Mouse (Mus musculus) C2C12 (cell line): ENCODE results near the gene Secisbp2. TPM values are rescaled to one million over a fixed set of nuclear protein-coding genes. Genes with fewer than 3 reads are reported as not detected.
A peak's percentile ranks its signal among the peaks of the same experiment; 100 is the strongest.

Source experiments
- H3K27me3 ChIP-seq: one replicate; pipeline ENCODE4 v1.6.1; 2011; ENCODE audit not compliant: control insufficient read depth, insufficient read depth, insufficient read length
- H3K36me3 ChIP-seq: one replicate; pipeline ENCODE4 v1.6.1; 2011; ENCODE audit not compliant: control insufficient read depth, insufficient read depth
- H3K4me3 ChIP-seq: one replicate; pipeline ENCODE4 v1.5.1; 2011; ENCODE audit warnings: mild to moderate bottlenecking, control low read depth; ENCODE audit not compliant: poor library complexity, insufficient read depth, severe bottlenecking
- H3K79me2 ChIP-seq: one replicate; pipeline ENCODE4 v1.6.1; 2011; ENCODE audit not compliant: control insufficient read depth, insufficient read depth
- H3K79me3 ChIP-seq: one replicate; pipeline ENCODE4 v1.6.1; 2011; ENCODE audit warnings: low read depth, control low read depth
- H3ac ChIP-seq: one replicate; pipeline ENCODE3; 2011; ENCODE audit warnings: low read depth; ENCODE audit not compliant: control insufficient read depth, insufficient read length
- CEBPB ChIP-seq: IDR thresholded peaks from one replicate; pipeline ENCODE4 v1.6.1; 2011; ENCODE audit warnings: low read depth, mild to moderate bottlenecking, control low read depth, moderate library complexity
- CTCF ChIP-seq: IDR thresholded peaks from one replicate; pipeline ENCODE4 v1.5.1; 2011; ENCODE audit not compliant: control insufficient read depth, insufficient read depth, insufficient read length
- FOSL1 ChIP-seq: IDR thresholded peaks from one replicate; pipeline ENCODE4 v1.8.0; 2011; ENCODE audit warnings: mild to moderate bottlenecking, low read length; ENCODE audit not compliant: poor library complexity, insufficient read depth, severe bottlenecking
- MAX ChIP-seq: IDR thresholded peaks from one replicate; pipeline ENCODE4 v1.6.1; 2011; ENCODE audit warnings: mild to moderate bottlenecking, control low read depth
- MYOD1 ChIP-seq: IDR thresholded peaks from one replicate; pipeline ENCODE4 v1.6.1; 2011; ENCODE audit warnings: low read depth; ENCODE audit not compliant: control insufficient read depth, insufficient read length
- MYOG ChIP-seq: IDR thresholded peaks from one replicate; pipeline ENCODE4 v1.6.1; 2011; ENCODE audit not compliant: control insufficient read depth, insufficient read length; ENCODE audit errors: extremely low read depth
- USF1 ChIP-seq: IDR thresholded peaks from one replicate; pipeline ENCODE4 v1.6.1; 2011; ENCODE audit warnings: low read depth, mild to moderate bottlenecking, control low read depth, moderate library complexity
- polyA plus RNA-seq: library from polyadenylated mRNA; unstranded; fragments of >200 nt; fragmentation: generic; extraction: Trizol; gene quantifications from one replicate; pipeline ENCODE4 v1.2.1, GENCODE M21; 2012; ENCODE audit warnings: missing spikeins

Gene Secisbp2
- polyA plus RNA-seq, 1 experiment = 6.1 TPM

DNA sequence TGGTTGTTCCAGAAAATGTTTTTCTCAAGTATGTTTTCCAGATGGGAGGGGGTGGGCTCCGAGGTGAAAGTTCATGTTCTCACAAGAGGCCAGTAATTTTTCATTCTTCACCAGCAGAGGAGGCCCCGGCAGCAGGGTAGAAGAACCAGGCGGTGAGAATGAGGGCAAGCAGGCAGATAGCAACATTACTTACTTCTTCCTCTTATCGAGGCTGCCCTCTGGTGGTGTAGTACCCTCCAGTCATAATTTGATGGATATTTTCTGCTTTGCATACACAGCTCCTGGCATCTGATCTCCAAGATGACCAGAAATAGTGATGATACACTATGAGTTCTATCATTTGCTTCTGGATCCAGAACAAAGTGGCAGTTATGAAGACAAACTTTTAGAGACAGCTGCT, 12.5 kb upstream of the Secisbp2 start:
- Histone ChIP-seq H3K36me3 (no peaks in the 10 kb centered on the region), H3K79me2 (no peaks in the 10 kb centered on the region), H3K27me3 (no peaks in the 10 kb centered on the region), H3K79me3 (no peaks in the 10 kb centered on the region), H3ac (no peak overlapping the region), H3K4me3 (no peak overlapping the region)
- no peak for TF ChIP-seq MYOG
- TF ChIP-seq CEBPB = no peak
- TF ChIP-seq MYOD1 = no peak
- no peak for TF ChIP-seq FOSL1
- TF ChIP-seq USF1 = no peak
- TF ChIP-seq CTCF = no peak
- no peak for TF ChIP-seq MAX

DNA sequence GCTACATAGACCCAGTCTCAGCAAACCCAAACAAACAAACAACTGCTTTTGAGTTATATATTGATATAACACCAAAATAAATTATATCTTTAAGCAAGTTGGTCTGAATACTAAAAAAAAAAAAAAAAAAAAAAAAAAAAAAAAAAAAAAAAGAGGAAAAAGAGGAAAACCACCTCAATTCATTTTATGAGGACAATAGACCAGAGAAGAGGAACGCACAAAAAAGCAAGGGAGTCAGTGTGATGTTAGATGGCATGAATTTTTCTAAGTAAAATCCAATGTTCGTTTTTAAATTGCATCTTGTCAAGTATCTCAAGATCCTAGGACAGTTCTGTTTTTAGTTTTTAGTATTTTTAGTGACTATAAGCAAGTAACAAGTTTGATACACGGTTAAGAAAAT, 10.1 kb upstream of the Secisbp2 start:
- no peak overlapping the region for H3K4me3 ChIP-seq
- TF ChIP-seq USF1 (no peak), CTCF (no peak), FOSL1 (no peak), MYOG (no peak), CEBPB (no peak), MAX (no peak), MYOD1 (no peak)
- H3ac ChIP-seq = no peak overlapping the region
- peaks cover 10% of the 10 kb centered on the region for H3K79me3 ChIP-seq
- H3K27me3 ChIP-seq = no peaks in the 10 kb centered on the region
- H3K79me2 ChIP-seq = peaks cover 14% of the 10 kb centered on the region
- peaks cover 2% of the 10 kb centered on the region for H3K36me3 ChIP-seq

DNA sequence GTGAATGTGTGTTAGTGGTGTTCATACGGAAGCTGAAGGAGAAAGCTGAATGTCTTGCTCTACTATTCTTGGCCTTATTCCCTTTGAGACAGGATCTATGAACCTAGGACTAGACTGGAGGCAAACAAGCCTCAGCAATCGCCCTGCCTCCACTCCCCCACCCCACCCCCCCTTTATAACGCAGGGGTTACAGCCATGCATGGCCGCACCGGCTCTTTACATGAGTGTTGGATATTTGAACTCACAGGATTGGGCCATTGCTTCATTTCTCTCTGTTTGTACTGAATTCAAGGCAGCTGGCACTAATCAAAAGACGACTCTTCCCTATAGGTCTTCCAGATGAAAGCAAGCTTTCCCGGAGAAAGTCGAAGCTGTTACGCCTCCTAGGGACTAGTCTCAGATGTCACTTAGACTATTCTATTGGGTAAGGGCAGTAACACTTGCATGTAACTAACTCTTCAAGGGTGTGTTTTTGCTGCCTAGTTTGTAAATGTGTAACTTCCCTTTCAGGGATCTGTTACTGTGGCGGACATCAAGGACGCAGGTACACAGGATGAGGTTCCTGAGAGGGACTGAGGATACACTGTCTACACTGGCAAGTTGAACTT, 9.2 kb upstream of the Secisbp2 start:
- peaks cover 6% of the 10 kb centered on the region for H3K36me3 ChIP-seq
- H3ac ChIP-seq = no peak overlapping the region
- H3K27me3 ChIP-seq = no peaks in the 10 kb centered on the region
- peaks cover 18% of the 10 kb centered on the region for H3K79me3 ChIP-seq
- peaks cover 23% of the 10 kb centered on the region for H3K79me2 ChIP-seq
- H3K4me3 ChIP-seq = no peak overlapping the region
- TF ChIP-seq CTCF (no peak), FOSL1 (no peak), MYOD1 (no peak), MYOG (no peak), CEBPB (no peak), MAX (no peak), USF1 (no peak)

DNA sequence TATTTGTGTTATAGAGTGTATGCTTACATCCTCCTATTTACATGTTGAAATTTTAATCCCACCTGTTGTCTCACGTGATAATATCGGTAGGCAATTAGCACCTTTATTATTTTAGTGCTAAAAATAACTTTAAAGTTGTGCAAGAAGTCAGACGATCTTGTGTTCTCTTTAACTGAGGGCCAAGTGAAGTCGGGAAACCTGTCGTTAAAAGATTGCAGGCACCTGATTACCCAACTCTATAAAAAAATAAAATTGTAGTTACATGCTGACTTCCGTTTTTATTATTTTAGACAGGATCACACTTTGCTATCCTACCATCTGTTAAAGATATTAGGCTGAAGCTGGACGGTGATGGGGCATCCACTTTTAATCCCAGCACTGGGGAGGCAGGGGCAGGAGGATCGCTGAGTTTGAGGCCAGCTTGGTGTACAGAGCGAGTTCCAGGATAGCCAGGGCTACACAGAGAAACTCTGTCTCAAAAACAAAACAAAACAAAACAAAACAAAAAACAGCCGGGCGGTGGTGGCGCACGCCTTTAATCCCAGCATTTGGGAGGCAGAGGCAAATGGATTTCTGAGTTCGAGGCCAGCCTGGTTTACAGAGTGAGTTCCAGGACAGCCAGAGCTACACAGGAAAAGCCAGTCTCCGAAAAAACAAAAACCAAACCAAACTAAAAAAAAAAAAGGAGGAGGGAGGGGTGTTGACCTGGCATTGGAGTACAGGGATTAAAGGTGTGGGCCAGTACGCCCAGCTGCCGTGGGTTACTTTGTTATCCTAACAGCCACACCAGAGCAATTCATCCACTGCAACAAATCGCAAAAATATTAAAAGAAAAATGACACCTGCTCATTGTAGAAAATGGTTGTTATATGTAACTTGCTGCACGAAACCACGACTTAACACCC, 7.3 kb upstream of the Secisbp2 start:
- H3K36me3 ChIP-seq = peaks cover 9% of the 10 kb centered on the region
- TF ChIP-seq MYOG = no peak
- no peak for TF ChIP-seq MYOD1
- H3K27me3 ChIP-seq = no peaks in the 10 kb centered on the region
- peaks cover 37% of the 10 kb centered on the region for H3K79me3 ChIP-seq
- H3K79me2 ChIP-seq = peaks cover 42% of the 10 kb centered on the region
- peak overlapping the region; percentile 29 for H3K4me3 ChIP-seq
- no peak overlapping the region for H3ac ChIP-seq

DNA sequence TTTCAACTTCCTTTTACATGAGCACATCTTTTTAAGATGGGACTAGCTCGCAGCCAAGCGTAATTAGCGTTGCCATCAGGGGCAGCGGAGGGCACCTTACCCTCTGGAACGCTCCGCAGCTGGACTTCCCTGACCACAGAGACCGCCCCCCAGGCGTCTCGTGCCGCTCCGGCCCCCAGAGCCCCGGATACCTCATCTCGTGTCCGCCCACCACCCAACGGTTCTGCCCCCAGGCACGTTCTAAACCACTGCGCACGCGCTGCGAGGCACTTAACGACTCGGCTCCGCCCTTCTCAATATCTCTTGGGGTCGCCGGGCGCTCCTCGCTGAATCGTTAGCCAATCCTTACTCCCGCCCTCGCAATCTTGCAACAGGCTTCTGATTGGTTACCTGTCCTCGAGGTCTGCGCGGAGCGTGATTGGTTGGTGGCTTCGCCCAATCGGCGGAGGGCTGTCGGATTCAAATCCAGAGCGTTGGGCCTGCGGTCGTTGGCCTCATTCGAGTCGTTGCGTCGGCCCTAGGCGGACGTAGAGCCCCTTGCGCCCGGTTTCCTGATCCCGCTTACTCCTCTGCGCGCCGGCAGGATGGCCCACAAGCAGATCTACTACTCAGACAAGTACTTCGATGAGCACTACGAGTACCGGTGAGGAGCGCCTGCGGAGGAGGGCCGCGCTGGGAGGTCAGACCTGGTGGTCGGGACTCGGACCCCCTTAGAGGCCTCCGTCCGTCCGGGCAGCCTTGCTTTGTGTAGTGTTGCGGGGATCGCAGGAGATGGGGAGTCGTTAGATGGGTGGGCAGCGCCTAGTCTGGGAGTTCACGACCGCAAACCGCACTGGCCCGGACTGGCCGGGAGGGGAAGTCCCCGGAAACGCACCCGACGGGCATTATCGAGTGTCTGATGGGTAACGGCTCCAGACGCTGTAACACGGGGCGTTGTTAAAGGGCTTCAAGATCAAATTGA, 6.4 kb upstream of the Secisbp2 start, which contains the start of gene Cks2:
Gene Cks2, plus strand, starts transcription at position 404 of the 961 bp plus-strand sequence.
- TF ChIP-seq MYOD1 = no peak
- peak; percentile 27 for TF ChIP-seq MAX
- TF ChIP-seq CTCF = no peak
- TF ChIP-seq USF1 = peak; percentile 15
- no peak for TF ChIP-seq MYOG
- H3K36me3 ChIP-seq = peaks cover 18% of the 10 kb centered on the region

More for the DNA sequence above, 6.4 kb upstream of the Secisbp2 start, which contains the start of gene Cks2:
- Histone ChIP-seq H3K79me3 (peaks cover 46% of the 10 kb centered on the region), H3K4me3 (peak within 1 kb of the TSS; percentile 85), H3K79me2 (peaks cover 51% of the 10 kb centered on the region), H3K27me3 (no peaks in the 10 kb centered on the region), H3ac (peak within 1 kb of the TSS; percentile 96)
